Mouse (Mus musculus): ENCODE data around the gene Poc1b.

The Poc1b gene

DNA sequence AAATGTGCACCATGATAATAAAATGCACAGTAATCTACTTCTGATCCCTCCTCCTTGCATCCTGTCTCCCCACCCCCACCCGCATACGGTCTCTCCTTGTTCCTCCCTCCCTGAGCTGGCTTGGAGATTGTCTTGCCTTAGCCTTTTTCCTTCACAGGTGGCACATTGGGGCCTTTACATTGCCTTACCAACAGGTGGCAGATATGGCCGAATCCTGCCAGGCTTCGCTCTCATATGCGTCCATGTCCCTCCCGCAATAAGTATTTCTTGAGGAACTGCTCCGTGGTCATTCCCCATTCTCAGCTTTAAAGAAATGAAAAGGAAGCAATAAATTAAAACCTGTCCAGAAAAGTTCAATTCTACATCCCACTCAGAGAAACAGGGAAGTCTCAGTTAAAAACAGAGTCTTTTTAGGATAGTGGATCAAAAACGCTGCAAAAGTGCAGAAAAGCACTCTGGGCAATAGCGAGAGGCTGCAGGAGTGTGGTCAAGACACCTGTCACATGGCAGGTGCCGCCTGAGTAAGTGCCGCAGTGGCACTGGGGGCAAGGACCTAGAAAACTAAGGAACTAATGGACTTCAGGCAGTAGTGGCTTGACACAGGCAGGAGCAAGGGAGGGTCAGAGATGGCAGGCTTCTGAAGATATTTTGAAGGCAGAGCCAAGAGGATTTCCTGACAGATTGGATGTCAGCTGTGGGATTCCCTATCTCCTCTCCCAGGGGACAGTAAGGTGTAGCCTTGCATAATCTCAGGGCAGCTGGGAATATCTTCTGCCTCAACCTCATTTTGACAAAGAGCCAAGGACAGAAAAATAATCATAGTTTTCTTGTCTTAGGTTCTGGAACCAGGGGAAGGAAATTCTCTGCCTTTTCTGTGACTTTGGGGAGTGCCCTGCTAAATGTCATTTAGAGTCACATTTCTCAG lies 62.3 kb downstream of the Poc1b start:
- POLR2A ChIA-PET, result no interaction called here

DNA sequence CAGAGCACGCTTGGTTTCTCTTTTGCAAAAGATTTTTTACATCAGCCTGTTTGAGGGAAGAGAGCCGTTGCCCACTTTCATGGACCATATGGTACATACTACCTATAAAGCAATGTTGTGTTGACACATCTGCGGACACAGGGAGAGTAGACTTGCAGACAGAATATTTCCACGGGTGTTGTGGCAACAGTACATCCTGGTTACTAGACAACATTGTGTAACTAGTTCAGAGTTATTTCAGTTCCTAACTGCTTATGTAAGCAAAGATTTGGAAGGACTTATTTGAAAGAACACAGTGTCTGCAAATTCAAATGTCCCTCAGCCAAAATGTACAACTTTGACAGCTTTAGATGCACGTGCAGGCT lies 62.9 kb downstream of the Poc1b start:
- CTCF ChIA-PET, result no interaction called here
- POLR2A ChIA-PET, result no interaction called here

More for the DNA sequence above, 62.3 kb downstream of the Poc1b start:
- CTCF ChIA-PET, result interaction anchor here (0.6 to 1.2 kb wide), 6 partner anchors 8 to 447 kb away, joined by 3 to 11 read pairs (median 4); no protein-coding TSS in a partner anchor

GRCm38 (mm10) chr10:99171961-99172497 lies 65.2 kb downstream of the Poc1b start:
- ChIA-PET POLR2A (interaction anchor here in 3 of 4 experiments (0.5 to 1.4 kb wide), 4 partner anchors 10 to 264 kb away, joined by 3 to 8 read pairs (median 5); no protein-coding TSS in a partner anchor), CTCF (interaction anchor here (0.6 to 2.3 kb wide), 8 partner anchors 9 to 470 kb away, joined by 3 to 14 read pairs (median 4); no protein-coding TSS in a partner anchor)

GRCm38 (mm10) chr10:99172906-99173507 lies 66.2 kb downstream of the Poc1b start:
- ChIA-PET CTCF (interaction anchor here (0.6 to 2.3 kb wide), 5 partner anchors 11 to 443 kb away, joined by 3 to 14 read pairs (median 6); no protein-coding TSS in a partner anchor), POLR2A (interaction anchor here in 2 of 4 experiments (1.2 to 1.4 kb wide), 2 partner anchors 11 to 89 kb away, joined by 5 to 8 read pairs; no protein-coding TSS in a partner anchor)

GRCm38 (mm10) chr10:99176911-99177310 lies 70.1 kb downstream of the Poc1b start:
- ChIA-PET POLR2A (no interaction called here), CTCF (interaction anchor here in 2 of 4 experiments (0.7 to 1.3 kb wide), 2 partner anchors 8 to 11 kb away, joined by 3 read pairs; no protein-coding TSS in a partner anchor)

DNA sequence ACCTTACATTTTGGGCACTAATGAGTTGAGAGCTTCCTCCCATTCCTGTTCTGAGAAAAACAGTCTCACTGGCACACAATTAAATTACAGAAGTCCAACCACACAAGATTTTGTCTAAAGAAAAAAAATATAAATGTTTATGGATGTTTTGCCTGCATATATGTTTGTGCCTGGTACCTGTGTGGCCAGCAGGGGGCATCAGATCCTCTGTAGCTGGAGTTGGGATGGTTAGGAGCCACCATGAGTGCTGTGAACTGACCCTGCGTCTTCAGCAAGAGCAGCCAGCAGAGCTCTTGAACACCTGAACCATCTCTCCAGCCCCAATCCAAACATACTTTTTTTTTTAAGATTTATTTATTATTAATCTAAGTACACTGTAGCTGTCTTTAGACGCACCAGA lies 71.3 kb downstream of the Poc1b start:
- CTCF ChIA-PET, result interaction anchor here in 3 of 4 experiments (0.6 to 1.9 kb wide), 8 partner anchors 10 to 1671 kb away, joined by 3 to 6 read pairs (median 3); no protein-coding TSS in a partner anchor
- POLR2A ChIA-PET, result interaction anchor here in 1 of 4 experiments (0.7 kb wide), 1 partner anchor 16 kb away, joined by 3 read pairs; no protein-coding TSS in a partner anchor

- CTCF ChIA-PET, result interaction anchor here in 3 of 4 experiments (0.8 to 1.9 kb wide), 5 partner anchors 11 to 440 kb away, joined by 3 to 6 read pairs (median 5); no protein-coding TSS in a partner anchor
- POLR2A ChIA-PET, result no interaction called here
These were observed 72.3 kb downstream of the Poc1b start for GRCm38 (mm10) chr10:99179122-99179521.

DNA sequence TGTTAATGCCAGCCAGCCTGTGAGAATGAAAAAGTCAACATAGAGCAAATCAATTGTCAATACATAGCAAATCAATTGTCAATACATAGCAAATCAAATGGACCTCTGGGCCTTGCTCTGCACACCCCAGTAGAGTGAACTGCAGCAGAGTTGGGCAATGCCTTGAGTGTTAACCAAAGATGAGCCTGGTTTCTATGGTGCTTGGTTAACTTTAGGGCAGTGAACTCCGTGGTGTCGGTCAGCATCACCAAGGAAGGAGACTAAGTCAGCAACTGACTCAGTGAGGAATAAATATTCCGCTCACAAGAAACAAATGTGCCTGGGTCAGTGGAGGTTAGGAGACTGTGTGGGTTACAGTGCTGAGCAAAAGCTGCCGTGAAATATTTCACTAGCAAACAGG lies 72.7 kb downstream of the Poc1b start:
- POLR2A ChIA-PET, result no interaction called here

DNA sequence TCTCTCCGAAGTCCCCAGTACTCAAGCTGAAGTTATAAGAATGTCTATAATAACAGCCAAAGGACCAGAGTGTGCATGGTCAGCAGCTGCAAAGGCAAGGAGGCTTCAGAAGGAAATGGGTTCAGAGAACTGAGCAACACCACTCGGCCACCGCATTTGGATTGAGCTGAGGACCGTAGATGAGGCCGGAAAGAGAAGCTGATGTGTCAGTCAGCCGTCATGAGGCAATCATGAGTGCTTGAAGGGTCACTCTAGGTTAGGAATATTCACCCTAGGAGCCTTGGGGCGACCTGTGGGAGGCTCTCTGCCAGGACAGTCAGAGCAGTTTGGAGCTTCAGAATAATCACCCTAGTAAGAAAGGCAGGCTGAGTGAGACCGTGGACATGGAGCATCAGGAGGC lies 74.7 kb downstream of the Poc1b start:
- ChIA-PET POLR2A (interaction anchor here in 1 of 4 experiments (0.6 kb wide), 1 partner anchor 66 kb away, joined by 3 read pairs; no protein-coding TSS in a partner anchor), CTCF (no interaction called here)

More for the DNA sequence above, 72.7 kb downstream of the Poc1b start:
- CTCF ChIA-PET, result interaction anchor here in 2 of 4 experiments (1.3 to 1.9 kb wide), 2 partner anchors 11 to 13 kb away, joined by 6 read pairs; no protein-coding TSS in a partner anchor

GRCm38 (mm10) chr10:99182107-99182506 lies 75.3 kb downstream of the Poc1b start:
- POLR2A ChIA-PET, result interaction anchor here in 1 of 4 experiments (0.6 kb wide), 1 partner anchor 316 kb away, joined by 3 read pairs; no protein-coding TSS in a partner anchor
- CTCF ChIA-PET, result no interaction called here

GRCm38 (mm10) chr10:99188175-99188574 lies 81.3 kb downstream of the Poc1b start:
- POLR2A ChIA-PET, result no interaction called here
- CTCF ChIA-PET, result no interaction called here

GRCm38 (mm10) chr10:99188656-99189603 lies 82.1 kb downstream of the Poc1b start:
- CTCF ChIA-PET, result interaction anchor here in 2 of 4 experiments (0.6 to 1.2 kb wide), 2 partner anchors 21 to 406 kb away, joined by 3 read pairs; no protein-coding TSS in a partner anchor
- POLR2A ChIA-PET, result no interaction called here

- ChIA-PET POLR2A (no interaction called here), CTCF (interaction anchor here in 2 of 4 experiments (0.6 to 0.7 kb wide), 2 partner anchors 246 to 387 kb away, joined by 3 read pairs; no protein-coding TSS in a partner anchor)
These were observed 84.0 kb downstream of the Poc1b start for GRCm38 (mm10) chr10:99190798-99191197.

DNA sequence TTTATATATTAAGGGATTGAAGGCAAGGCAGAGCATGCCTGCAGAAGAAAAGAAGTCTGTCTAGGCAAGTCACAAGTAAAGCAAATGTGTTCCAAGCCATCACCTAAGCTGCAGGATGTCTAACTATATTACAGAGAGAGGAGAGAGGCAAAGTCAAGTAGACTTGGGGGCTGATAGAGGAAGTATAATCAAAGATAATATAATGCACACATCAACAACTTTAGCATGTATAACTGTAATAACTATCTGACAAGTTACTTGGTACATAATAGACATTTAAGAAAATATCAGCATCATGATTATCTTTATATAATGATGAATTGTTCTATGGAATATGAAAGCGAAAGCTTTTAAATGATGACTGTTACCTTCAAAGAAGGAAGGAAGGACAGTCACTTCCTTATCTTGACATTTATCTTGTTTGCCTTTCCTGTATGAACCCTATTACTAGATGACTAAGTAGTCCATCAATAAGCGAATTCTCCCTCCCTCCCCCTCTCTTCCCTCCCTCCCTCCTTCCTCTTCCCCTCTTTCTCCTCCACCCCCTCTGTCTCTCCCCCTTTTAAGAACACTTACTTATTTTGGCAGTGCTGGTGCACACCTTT lies 87.7 kb downstream of the Poc1b start:
- ChIA-PET CTCF (interaction anchor here in 1 of 4 experiments (0.7 kb wide), 1 partner anchor 27 kb away, joined by 3 read pairs; no protein-coding TSS in a partner anchor), POLR2A (no interaction called here)

DNA sequence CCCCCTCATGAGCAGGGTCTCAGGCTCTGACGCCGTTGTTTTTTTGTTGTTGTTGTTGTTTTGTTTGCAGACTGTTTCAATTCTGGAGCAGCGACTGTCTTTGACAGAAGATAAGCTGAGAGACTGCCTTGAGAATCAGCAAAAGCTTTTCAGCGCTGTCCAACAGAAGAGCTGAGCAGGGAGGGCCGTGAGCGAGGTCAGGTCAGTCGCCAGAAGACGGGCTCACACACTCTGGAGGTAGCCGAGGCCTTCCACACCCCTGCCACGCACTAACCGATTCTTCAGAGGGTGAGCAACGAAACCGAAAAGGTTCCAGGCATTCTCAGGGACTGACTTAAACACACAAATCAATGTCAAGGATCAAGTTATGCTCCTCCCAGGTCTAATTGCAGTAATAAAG lies 89.7 kb downstream of the Poc1b start:
- ChIA-PET CTCF (interaction anchor here in 1 of 4 experiments (0.6 kb wide), 1 partner anchor 109 kb away, joined by 5 read pairs; no protein-coding TSS in a partner anchor), POLR2A (interaction anchor here in 2 of 4 experiments (0.5 to 2.0 kb wide), 8 partner anchors 12 to 69 kb away, joined by 3 to 10 read pairs (median 4); partner anchors contain the start of gene Dusp6 (in 1 of the 2))

DNA sequence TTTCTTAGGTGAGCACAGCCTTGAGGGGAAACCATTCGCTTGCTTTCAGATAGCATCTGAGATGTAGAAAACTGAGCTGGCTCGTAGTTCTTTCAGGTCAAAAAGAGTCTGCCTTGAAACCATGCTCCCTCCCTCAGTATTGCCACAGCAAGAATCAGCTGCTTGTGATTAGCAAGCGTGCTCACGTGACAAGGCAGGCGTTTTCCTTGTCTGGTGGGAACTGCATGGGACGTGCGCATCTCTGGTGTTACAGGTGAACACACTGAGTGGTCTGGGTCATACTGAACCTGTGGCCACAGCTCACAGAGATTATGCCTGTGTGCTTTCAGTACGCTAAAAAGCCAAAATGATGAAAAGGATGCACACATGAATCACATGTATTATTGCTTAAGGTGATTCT lies 90.3 kb downstream of the Poc1b start:
- ChIA-PET POLR2A (interaction anchor here in 2 of 4 experiments (0.5 to 2.0 kb wide), 8 partner anchors 11 to 82 kb away, joined by 3 to 10 read pairs (median 4); partner anchors contain the start of gene Dusp6 (in 1 of the 2)), CTCF (interaction anchor here in 1 of 4 experiments (0.6 kb wide), 1 partner anchor 109 kb away, joined by 5 read pairs; no protein-coding TSS in a partner anchor)

Measured in embryonic stem cell, embryonic (primary cell).